Mouse (Mus musculus): ENCODE results near the gene Sult5a1.

Sult5a1 gene

DNA sequence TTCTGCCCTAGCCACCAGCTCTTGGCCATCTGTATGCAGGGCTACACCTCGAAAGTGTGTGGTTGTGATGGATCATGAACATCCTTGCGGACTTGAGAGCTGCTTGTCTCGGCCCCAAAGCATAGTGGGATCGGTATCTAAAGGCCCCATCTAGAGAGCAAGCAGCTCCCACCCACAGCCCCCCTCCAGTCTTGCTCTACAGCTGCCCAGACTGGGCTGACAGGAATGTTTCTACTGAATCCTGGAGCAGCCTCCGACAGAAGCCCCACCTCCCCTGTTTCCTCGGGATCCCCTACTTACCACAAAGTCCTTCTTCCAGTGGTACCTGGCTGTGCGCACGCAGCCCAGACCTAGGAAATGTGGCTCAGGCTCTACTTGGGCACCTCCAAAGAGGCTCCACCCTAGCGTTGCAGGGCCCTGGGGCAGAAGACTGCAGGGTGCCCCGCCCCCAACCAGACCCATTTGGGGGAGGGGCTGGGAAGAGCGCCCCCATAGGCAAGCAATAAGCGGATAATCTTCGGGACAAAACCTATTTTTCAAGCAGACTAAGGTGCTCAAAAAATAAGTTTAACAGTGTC lies at the start of gene Sult5a1:
TSS of gene Sult5a1 (minus strand) at position 428 of the 578 bp plus-strand sequence.
- ChIA-PET POLR2A (interaction anchor here in 3 of 4 experiments (0.8 to 3.0 kb wide), 6 partner anchors 11 to 44 kb away, joined by 3 to 15 read pairs (median 4); no protein-coding TSS in a partner anchor), CTCF (interaction anchor here in 1 of 4 experiments (1.1 to 2.2 kb wide), 2 partner anchors 10 to 51 kb away, joined by 3 to 5 read pairs; no protein-coding TSS in a partner anchor)

DNA sequence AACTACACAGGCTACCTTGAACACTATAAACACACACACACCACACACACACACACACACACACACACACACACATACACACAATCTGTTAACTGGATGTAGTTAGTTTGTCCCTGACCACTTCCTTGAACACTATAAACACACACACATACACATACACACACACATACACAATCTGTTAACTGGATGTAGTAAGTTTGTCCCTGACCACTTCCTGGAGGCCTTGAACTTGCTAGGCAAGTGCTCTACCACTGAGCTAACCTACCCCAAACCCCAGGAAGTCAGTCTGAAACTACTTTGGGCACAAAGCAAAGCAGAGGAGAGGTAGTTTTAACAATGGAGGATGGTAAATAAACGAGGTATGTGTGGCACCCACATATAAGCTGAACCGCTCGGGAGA lies 45.5 kb upstream of the Sult5a1 start:
- ChIA-PET CTCF (interaction anchor here in 2 of 4 experiments (0.6 to 3.7 kb wide), 6 partner anchors 9 to 140 kb away, joined by 3 to 25 read pairs (median 3); partner anchors contain the start of genes Chmp1a (in 1 of the 2), Spata2l (in 1 of the 2) and Spata33 (in 1 of the 2)), POLR2A (interaction anchor here (0.6 to 4.2 kb wide), 14 partner anchors 9 to 170 kb away, joined by 3 to 23 read pairs (median 4); partner anchors contain the start of genes Chmp1a (in 2 of the 4) and Spata33 (in 2 of the 4))

DNA sequence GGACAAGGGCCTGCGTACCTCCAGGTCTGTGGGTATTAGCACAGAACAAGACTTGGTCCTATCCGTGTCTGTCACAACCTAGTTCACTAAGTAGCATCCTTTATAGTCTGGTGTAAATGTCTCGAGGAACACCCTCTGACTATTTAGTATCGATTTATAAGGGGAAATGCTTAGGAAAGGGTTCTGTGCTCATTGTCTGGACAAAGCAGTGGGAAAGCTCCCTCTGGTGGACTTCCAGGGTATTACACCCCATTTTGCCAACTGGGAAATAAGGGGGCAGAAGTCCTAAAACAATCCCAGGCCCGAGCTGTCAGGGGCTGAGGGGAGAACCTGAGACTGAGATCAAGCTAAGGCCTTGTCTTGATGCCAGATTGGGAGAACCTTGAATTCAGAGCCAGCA lies 44.2 kb upstream of the Sult5a1 start:
- ChIA-PET CTCF (interaction anchor here (0.5 to 3.7 kb wide), 53 partner anchors 9 to 1294 kb away, joined by 3 to 25 read pairs (median 4); partner anchors contain the start of genes Chmp1a (in 4 of the 4), Spata33 (in 4 of the 4), Spata2l (in 2 of the 4) and Cdk10 (in 1 of the 4)), POLR2A (interaction anchor here (0.6 to 4.2 kb wide), 20 partner anchors 9 to 101 kb away, joined by 3 to 23 read pairs (median 4); partner anchors contain the start of genes Chmp1a (in 4 of the 4), Spata33 (in 4 of the 4), Dpep1 (in 1 of the 4) and Spata2l (in 1 of the 4))

DNA sequence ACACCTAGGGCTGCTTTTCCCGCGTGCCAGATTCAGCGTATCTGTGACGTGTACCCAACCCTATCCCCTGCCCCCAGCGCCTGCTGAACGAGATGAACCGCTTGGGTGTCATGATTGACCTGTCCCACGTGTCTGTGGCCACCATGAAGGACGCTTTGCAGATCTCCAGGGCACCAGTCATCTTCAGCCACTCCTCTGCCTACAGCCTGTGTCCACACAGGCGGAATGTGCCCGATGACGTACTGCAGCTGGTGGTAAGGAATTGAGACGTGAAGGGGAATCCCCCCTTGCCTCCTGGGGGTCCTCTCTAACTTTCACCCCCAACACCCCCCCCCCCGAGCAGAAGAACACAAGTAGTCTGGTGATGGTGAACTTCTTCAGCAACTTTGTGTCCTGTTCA lies 41.7 kb upstream of the Sult5a1 start:
- ChIA-PET POLR2A (interaction anchor here in 2 of 4 experiments (0.7 to 4.1 kb wide), 7 partner anchors 13 to 289 kb away, joined by 3 to 19 read pairs (median 3); partner anchors contain the start of genes Chmp1a (in 2 of the 2), Spata33 (in 2 of the 2), Dpep1 (in 1 of the 2) and Spata2l (in 1 of the 2)), CTCF (interaction anchor here in 2 of 4 experiments (0.6 to 3.7 kb wide), 6 partner anchors 13 to 1233 kb away, joined by 3 to 25 read pairs (median 3); partner anchors contain the start of genes Chmp1a (in 1 of the 2) and Spata33 (in 1 of the 2))

DNA sequence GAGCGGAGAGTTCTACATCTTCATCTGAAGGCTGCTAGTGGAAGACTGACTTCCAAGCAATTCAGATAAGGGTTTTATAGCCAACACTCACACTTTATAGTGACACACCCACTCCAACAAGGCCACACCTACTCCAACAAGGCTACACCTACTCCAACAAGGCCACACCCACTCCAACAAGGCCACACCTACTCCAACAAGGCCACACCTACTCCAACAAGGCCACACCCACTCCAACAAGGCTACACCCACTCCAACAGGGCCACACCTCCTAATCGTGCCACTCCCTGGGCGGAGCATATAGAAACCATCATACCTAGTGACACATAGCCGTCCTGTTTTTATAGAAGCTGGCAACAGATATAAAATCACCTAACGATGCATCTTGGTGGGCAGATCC lies 38.9 kb upstream of the Sult5a1 start:
- POLR2A ChIA-PET = interaction anchor here in 2 of 4 experiments (0.6 to 4.9 kb wide), 12 partner anchors 12 to 144 kb away, joined by 3 to 24 read pairs (median 4); partner anchors contain the start of genes Chmp1a (in 2 of the 2), Spata33 (in 2 of the 2), Dpep1 (in 1 of the 2) and Spata2l (in 1 of the 2)
- CTCF ChIA-PET = interaction anchor here in 2 of 4 experiments (0.6 to 1.3 kb wide), 2 partner anchors 8 to 93 kb away, joined by 3 read pairs; no protein-coding TSS in a partner anchor

DNA sequence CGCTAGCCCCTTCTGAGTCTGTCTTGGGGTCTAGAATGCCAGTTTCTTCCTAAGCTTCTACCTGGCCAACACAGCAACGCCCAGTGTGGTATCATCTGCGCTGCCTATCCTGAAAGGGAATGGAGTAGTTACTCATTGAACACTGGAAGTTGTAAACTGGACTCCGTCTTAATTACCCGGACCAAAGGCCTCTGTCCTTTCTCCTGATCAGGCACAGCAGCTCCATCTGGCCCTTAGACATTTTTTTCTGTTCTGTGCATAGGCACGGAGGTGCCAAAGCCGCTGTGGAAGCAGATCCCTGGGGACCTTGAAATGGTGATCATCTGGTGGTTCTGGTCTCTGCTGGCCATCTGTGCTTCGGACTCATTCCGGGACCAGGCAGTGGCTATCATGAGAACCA lies 35.7 kb upstream of the Sult5a1 start:
- CTCF ChIA-PET = interaction anchor here (0.6 to 1.4 kb wide), 5 partner anchors 8 to 575 kb away, joined by 3 to 14 read pairs (median 6); partner anchors contain the start of genes Chmp1a (in 1 of the 4) and Spata33 (in 1 of the 4)
- POLR2A ChIA-PET = interaction anchor here in 3 of 4 experiments (0.6 to 2.0 kb wide), 11 partner anchors 9 to 87 kb away, joined by 3 to 8 read pairs (median 4); partner anchors contain the start of genes Chmp1a (in 1 of the 3) and Spata33 (in 1 of the 3)

DNA sequence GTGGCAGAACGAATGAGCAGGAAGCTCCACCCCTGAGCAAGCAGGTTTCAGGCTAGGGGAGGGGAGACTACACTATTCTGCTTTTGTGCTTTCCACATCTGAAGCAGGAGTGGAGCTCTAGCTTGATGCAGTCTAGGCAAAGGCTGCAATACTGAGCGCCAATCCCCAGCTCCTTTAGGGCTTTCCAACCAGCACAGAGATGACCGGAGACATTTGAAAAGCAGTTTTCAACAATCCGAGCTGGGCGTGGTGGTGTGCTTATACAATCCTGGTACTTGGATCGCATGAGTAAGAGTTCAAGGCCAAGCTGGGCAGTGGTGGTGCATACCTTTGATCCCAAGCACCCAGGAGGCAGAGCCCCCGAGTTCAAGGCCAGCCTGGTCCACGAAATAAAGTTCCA lies 33.8 kb upstream of the Sult5a1 start:
- ChIA-PET CTCF (interaction anchor here in 3 of 4 experiments (0.8 to 3.6 kb wide), 10 partner anchors 10 to 284 kb away, joined by 3 to 17 read pairs (median 7); partner anchors contain the start of genes Chmp1a (in 2 of the 3) and Spata33 (in 2 of the 3)), POLR2A (interaction anchor here in 3 of 4 experiments (0.6 to 3.6 kb wide), 12 partner anchors 11 to 655 kb away, joined by 3 to 15 read pairs (median 6); partner anchors contain the start of genes Chmp1a (in 2 of the 3) and Spata33 (in 2 of the 3))

DNA sequence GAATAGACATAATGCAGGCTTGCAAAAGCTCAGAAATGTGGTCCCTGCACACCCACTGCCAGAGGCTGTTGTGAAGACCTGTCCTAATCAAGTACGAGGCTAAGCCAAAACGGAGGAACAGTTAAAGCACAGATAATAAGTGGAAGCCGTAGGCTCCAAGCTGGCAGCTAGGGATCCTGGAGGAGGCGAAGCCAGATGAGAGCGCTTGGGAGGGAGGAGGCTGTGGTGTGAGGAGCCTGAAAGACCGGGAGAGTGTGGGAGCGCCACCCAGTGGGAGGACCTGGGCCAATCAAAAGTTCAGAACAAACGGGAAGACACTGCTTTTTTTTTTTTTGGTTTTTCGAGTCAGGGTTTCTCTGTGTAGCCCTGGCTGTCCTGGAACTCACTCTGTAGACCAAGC lies 32.6 kb upstream of the Sult5a1 start:
- CTCF ChIA-PET = interaction anchor here (0.6 to 3.6 kb wide), 28 partner anchors 11 to 688 kb away, joined by 3 to 17 read pairs (median 4); partner anchors contain the start of genes Chmp1a (in 4 of the 4) and Spata33 (in 4 of the 4)
- POLR2A ChIA-PET = interaction anchor here (0.7 to 3.6 kb wide), 22 partner anchors 8 to 299 kb away, joined by 3 to 15 read pairs (median 4); partner anchors contain the start of genes Chmp1a (in 3 of the 4), Spata33 (in 3 of the 4) and Sult5a1 (in 1 of the 4)

DNA sequence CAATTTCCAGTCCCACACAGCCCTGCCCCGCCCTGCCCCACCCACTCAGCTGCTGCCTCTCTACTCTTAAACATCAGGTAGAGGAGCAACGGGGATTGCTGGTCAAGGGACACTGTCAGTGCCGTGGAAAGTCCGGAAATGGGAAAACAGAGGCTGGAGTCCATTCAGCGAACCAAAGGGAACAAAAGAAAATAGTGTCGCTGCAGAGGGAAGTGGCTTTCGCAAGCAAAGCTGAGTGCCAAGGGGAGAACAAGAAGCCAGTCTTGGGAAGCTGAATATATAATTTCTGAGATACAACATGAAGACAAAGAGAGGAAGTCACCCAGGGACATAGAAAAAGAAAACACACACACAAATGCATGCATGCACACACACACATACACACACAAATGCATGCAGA lies 30.7 kb upstream of the Sult5a1 start:
- ChIA-PET POLR2A (interaction anchor here (0.6 to 2.3 kb wide), 7 partner anchors 9 to 842 kb away, joined by 3 to 11 read pairs (median 4); partner anchors contain the start of genes Chmp1a (in 1 of the 4) and Spata33 (in 1 of the 4)), CTCF (interaction anchor here (0.5 to 3.6 kb wide), 7 partner anchors 8 to 1037 kb away, joined by 3 to 17 read pairs (median 3); no protein-coding TSS in a partner anchor)

DNA sequence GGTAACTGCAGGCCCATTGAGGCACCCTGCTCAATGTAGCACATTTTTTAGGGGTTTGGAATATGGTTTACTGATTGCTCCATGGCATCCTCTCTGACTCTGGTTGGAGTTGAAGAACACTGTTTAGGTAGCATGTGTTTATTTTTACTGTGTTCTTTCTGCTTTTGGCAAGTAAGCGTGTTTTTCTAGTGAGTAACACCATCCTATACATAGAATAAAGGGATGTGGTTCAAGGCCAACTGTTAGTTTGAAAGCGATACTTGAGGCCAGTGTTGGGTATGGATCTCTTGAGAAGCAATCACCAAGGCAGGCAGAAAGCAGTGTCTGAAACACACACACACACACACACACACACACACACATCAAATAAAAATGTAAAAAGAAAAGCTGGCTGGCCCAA lies 29.9 kb upstream of the Sult5a1 start:
- ChIA-PET POLR2A (interaction anchor here in 2 of 4 experiments (1.0 to 2.3 kb wide), 4 partner anchors 9 to 38 kb away, joined by 3 to 11 read pairs (median 4); partner anchors contain the start of genes Chmp1a (in 1 of the 2) and Spata33 (in 1 of the 2)), CTCF (interaction anchor here in 1 of 4 experiments (0.6 kb wide), 1 partner anchor 18 kb away, joined by 3 read pairs; no protein-coding TSS in a partner anchor)

DNA sequence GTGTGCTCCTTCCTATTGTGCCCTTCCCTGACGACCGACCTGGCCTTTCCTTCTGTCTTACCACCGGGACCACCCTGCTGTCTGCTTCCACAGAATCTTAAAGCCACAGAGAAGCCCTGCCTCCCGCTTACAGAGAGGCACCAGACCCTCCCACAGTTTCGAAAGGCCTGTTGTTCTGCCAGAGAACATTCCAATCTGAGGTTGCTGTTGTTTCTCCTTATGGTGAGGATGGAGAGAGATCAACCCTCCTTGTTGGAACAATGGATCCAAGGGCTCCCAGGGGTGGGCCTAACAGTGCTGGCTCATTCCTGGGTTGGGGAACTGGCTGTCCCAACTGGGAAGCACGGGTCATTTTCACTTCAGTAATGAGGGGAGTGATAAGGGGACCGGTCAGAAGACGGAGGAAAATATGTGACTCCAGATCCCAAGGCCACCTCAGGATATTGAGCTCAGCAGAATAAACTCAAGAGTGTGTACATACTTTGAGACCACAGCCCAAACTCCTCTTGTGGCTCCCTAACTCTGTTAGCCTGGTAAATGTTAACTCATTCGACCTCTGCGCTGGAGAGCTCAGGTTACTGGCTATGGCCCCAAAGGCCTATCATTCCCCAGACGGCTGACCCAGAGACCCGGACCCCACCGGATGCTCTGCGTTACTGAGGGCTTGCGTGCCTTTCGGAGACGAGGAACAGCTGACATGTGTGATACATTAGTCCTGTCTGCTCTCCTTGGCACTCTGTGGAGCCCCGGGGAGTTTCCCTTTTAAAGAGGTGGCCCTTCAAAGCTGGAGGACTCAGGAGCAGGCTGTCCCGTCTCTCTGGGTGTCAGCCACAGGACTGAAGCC lies 27.7 kb upstream of the Sult5a1 start, which contains the start of gene Dpep1:
TSS of gene Dpep1 (plus strand) at position 677 of the 844 bp plus-strand sequence.
- ChIA-PET POLR2A (interaction anchor here in 3 of 4 experiments (0.6 to 2.2 kb wide), 14 partner anchors 9 to 612 kb away, joined by 3 to 8 read pairs (median 4); partner anchors contain the start of genes Chmp1a (in 2 of the 3) and Spata33 (in 2 of the 3)), CTCF (interaction anchor here in 3 of 4 experiments (0.6 to 1.0 kb wide), 4 partner anchors 28 to 1213 kb away, joined by 3 to 4 read pairs (median 3); no protein-coding TSS in a partner anchor)

DNA sequence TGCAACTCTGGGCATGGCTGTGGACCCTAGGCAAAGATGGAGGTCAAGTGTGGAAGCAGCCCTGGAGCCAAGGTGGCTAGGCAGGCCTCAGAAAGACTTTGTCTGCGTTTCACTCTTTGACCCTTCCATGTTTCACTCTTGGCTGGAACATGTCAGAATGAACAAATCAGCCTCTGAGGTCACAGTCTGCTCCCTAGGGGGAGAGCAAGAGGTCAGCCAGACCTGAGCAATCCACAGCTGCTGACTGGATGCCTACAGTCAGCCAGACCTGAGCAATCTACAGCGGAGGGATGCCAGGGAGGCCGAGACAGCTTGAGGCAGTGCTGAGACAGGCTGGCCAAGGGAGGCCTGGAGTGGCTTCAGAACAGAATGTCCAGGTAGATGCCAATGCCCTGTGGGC lies 23.3 kb upstream of the Sult5a1 start:
- CTCF ChIA-PET = interaction anchor here in 2 of 4 experiments (0.6 kb wide), 3 partner anchors 25 to 463 kb away, joined by 3 read pairs; no protein-coding TSS in a partner anchor
- POLR2A ChIA-PET = interaction anchor here in 2 of 4 experiments (0.6 to 1.9 kb wide), 7 partner anchors 9 to 326 kb away, joined by 3 to 7 read pairs (median 3); partner anchors contain the start of genes Chmp1a (in 1 of the 2) and Spata33 (in 1 of the 2)

DNA sequence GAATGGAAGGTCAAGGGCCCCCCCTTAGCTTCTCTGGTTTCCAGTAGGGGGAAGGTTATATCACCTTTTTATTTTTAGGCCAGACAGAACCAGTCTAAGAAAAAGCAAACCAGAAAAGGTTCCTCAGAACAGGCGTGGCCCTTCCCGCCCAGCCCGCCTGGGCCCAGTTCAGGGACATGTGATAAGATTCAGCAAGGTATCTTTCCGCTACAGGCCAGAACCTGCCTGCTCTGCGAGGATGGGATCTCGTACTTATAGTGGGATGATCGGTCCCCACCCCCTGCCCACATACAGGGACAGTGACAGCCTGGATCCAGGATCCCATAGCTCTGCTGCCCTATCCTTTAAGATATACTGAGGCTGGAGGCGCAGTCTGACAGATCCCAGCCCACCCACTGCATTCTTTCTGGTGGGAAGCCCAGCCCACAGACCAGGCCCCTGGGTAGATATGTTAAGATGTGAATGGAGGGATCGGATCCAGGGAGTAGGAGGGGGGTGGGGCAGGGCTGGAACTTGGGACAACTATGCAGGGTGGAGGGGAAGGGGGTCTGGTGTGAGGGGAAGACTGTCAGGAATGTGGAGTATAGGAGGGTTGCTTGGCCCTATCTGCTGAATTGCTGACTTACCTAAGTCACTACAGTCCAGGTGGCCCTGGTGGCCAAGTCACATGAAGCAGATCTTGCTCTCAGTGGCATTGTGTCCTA lies 1.9 kb downstream of the Sult5a1 start:
- ChIA-PET POLR2A (interaction anchor here in 3 of 4 experiments (0.6 to 3.0 kb wide), 13 partner anchors 9 to 186 kb away, joined by 3 to 15 read pairs (median 4); partner anchors contain the start of genes Chmp1a (in 2 of the 3) and Spata33 (in 2 of the 3)), CTCF (interaction anchor here in 2 of 4 experiments (0.6 to 1.1 kb wide), 3 partner anchors 11 to 35 kb away, joined by 3 to 4 read pairs (median 3); no protein-coding TSS in a partner anchor)

DNA sequence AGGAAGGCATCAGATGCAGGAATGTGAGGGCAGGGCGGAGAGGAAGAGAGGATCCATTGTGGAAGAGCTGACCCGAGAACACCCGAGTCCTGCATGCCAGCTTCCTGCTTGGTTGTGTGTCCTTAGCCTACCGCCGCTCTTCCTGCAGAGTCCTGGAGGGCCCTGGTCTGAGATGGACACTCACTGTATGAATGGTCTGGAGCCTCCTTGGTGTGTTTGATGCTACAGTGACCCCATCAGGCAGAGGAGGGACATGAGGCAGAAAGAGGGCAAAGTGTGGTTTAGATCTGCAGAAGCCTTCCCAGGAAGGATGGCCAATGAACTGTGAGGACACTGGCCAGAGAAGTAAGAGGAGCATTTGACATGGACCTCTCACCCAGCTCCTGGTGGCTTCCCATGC lies 2.9 kb downstream of the Sult5a1 start:
- CTCF ChIA-PET = interaction anchor here in 2 of 4 experiments (0.7 to 1.0 kb wide), 3 partner anchors 10 to 219 kb away, joined by 3 to 5 read pairs (median 4); no protein-coding TSS in a partner anchor

DNA sequence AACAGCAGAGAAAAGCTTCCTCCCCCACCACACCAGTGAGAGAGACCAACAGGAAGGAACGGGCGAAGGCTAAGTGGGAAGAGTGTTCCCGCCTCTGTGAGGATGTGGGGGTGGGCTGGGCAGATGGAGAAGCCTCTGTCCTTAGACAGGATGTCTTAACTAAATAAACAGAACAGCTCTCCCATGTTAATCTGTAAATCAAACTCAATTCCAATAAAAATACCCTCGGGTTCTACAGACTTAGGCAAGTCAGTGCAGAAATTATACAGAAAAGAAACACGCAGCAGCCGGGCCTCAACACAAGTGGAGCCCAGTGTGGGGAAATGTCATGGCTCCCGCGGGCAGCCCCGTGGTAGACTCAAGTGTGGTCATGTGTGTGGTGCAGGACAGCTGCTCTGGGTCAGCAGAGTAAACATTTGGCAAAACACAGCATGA lies 7.4 kb downstream of the Sult5a1 start:
- ChIA-PET CTCF (interaction anchor here in 1 of 4 experiments (0.9 to 1.0 kb wide), 2 partner anchors 11 to 43 kb away, joined by 4 read pairs; no protein-coding TSS in a partner anchor), POLR2A (interaction anchor here in 1 of 4 experiments (0.6 to 1.5 kb wide), 6 partner anchors 11 to 314 kb away, joined by 3 to 4 read pairs (median 3); partner anchors contain the start of genes Chmp1a and Spata33)

More for the DNA sequence above, 2.9 kb downstream of the Sult5a1 start:
- POLR2A ChIA-PET = interaction anchor here in 2 of 4 experiments (0.9 to 1.7 kb wide), 7 partner anchors 17 to 58 kb away, joined by 3 to 7 read pairs (median 3); partner anchors contain the start of genes Chmp1a (in 2 of the 2) and Spata33 (in 2 of the 2)

Data from embryonic stem cell, embryonic (primary cell).